ENCODE assay signal across 9 mouse cellular contexts in genomic region chr9:74862096-74862780, GRCm38 (mm10). TPM values are rescaled to one million over a fixed set of nuclear protein-coding genes. Genes with fewer than 3 reads are reported as not detected.
DNase-seq lines count a peak whose midpoint lies in the region; ATAC-seq and TF ChIP-seq lines count a peak whose summit lies in the region.
"Had no signal": no experiment of that assay in that cellular context is flagged by ENCODE, and none has a peak within 500 bp of the region (broad histone marks: within the 10 kb centered on the region; RNA-seq: fewer than 3 reads in every experiment).

No protein-coding gene starts in this region.

- no peaks in the 10 kb centered on the region for H3K9me3 ChIP-seq in hindbrain, embryonic 13.5 days
- no peaks in the 10 kb centered on the region for H3K9me3 ChIP-seq in midbrain, embryonic 15.5 days

- H3K27me3 ChIP-seq in kidney, adult 2 months (replicated peaks; ENCODE audit: control insufficient read depth, insufficient read depth, low read length): peaks cover 7% of the 10 kb centered on the region
- peaks cover 98% of the 10 kb centered on the region for H3K27me3 ChIP-seq in hindbrain, embryonic 13.5 days
- peaks cover 71% of the 10 kb centered on the region for H3K27me3 ChIP-seq in midbrain, embryonic 15.5 days (replicated peaks)
- peaks cover 30% of the 10 kb centered on the region for H3K27me3 ChIP-seq in thymus, adult 2 months (ENCODE audit: control insufficient read depth, insufficient read depth, low read length)

- WGBS in kidney, adult 2 months: 2% methylated on average over 48 of the region's 48 CpGs
- under 1% methylated on average over 45 of the region's 48 CpGs for WGBS in hindbrain, embryonic 13.5 days
- under 1% methylated on average over 48 of the region's 48 CpGs for WGBS in midbrain, embryonic 15.5 days
- 6% methylated on average over 48 of the region's 48 CpGs for WGBS in thymus, adult 2 months

- H3K4me2 ChIP-seq in hindbrain, embryonic 13.5 days: peak overlapping the region; percentile 87
- H3K4me2 ChIP-seq in midbrain, embryonic 15.5 days: peak overlapping the region; percentile 95

- no peak overlapping the region for H3K27ac ChIP-seq in kidney, adult 2 months (ENCODE audit: insufficient read depth, low read depth, low read length)
- H3K27ac ChIP-seq in hindbrain, embryonic 13.5 days: peak overlapping the region; percentile 82
- peak overlapping the region; percentile 82 for H3K27ac ChIP-seq in midbrain, embryonic 15.5 days
- no peak overlapping the region for H3K27ac ChIP-seq in thymus, adult 2 months (ENCODE audit: control insufficient read depth, insufficient read depth, low read length)

- DNase-seq in kidney, adult 2 months: no peak
- DNase-seq in kidney, adult 18-20 months: no peak
- peak; percentile 40 for DNase-seq in embryo, embryonic 11 days
- DNase-seq in thymus, adult 2 months: no peak
- DNase-seq in thymus, postnatal 4 days: no peak
- DNase-seq in cerebellum, postnatal 14 days: no peak
- DNase-seq: kidney, adult 11 months had no signal

- peak overlapping the region; percentile 81 for H3K9ac ChIP-seq in hindbrain, embryonic 13.5 days
- H3K9ac ChIP-seq in midbrain, embryonic 15.5 days: peak overlapping the region; percentile 55

- peak; percentile 33 for ATAC-seq in hindbrain, embryonic 13.5 days (ENCODE audit: low FRiP score)
- peak; percentile 35 for ATAC-seq in midbrain, embryonic 15.5 days (replicated peaks)

- TF ChIP-seq POLR2A in kidney, adult 2 months (IDR thresholded peaks at IDR 0.05; ENCODE audit: low read depth, low read length): no peak
- no peak for TF ChIP-seq POLR2A in thymus, adult 2 months (IDR thresholded peaks at IDR 0.05; ENCODE audit: control insufficient read depth, extremely low read depth, insufficient read depth, low read length, poor library complexity)

- H3K4me3 ChIP-seq in kidney, adult 2 months (ENCODE audit: insufficient read depth, low read depth, low read length): peak overlapping the region; percentile 1; the same call in 1 of the 2 replicates
- peak overlapping the region; percentile 54 for H3K4me3 ChIP-seq in hindbrain, embryonic 13.5 days
- peak overlapping the region; percentile 49 for H3K4me3 ChIP-seq in midbrain, embryonic 15.5 days
- H3K4me3 ChIP-seq in thymus, adult 2 months (ENCODE audit: control insufficient read depth, insufficient read depth, low read length): no peak overlapping the region

- H3K4me1 ChIP-seq in kidney, adult 2 months (ENCODE audit: control insufficient read depth, insufficient read depth, low read length): peaks cover 6% of the 10 kb centered on the region; the same call in 1 of the 2 replicates
- H3K4me1 ChIP-seq in hindbrain, embryonic 13.5 days (replicated peaks): peaks cover 48% of the 10 kb centered on the region
- H3K4me1 ChIP-seq in midbrain, embryonic 15.5 days: peaks cover 33% of the 10 kb centered on the region
- no peaks in the 10 kb centered on the region; the same call in 1 of the 2 replicates for H3K4me1 ChIP-seq in thymus, adult 2 months (replicated peaks; ENCODE audit: control insufficient read depth, insufficient read depth, low read length)

- TF ChIP-seq CTCF in kidney, adult 2 months (conservative IDR thresholded peaks at IDR 0.05; ENCODE audit: insufficient read depth, insufficient read length, low read depth, low read length): no peak
- TF ChIP-seq CTCF in thymus, adult 2 months (IDR thresholded peaks at IDR 0.05; ENCODE audit: borderline replicate concordance, control insufficient read depth, extremely low read depth, insufficient read depth, low read length, poor library complexity): no peak

- no peaks in the 10 kb centered on the region for H3K36me3 ChIP-seq in kidney, adult 2 months (ENCODE audit: control insufficient read depth, insufficient read depth, low read length)
- no peaks in the 10 kb centered on the region for H3K36me3 ChIP-seq in hindbrain, embryonic 13.5 days
- no peaks in the 10 kb centered on the region for H3K36me3 ChIP-seq in midbrain, embryonic 15.5 days (replicated peaks)
- no peaks in the 10 kb centered on the region for H3K36me3 ChIP-seq in thymus, adult 2 months (ENCODE audit: control insufficient read depth, insufficient read depth, low read length)

RNA-seq across cellular contexts. Expression of gene Onecut1, which starts 0.5 kb away (rescaled TPM):
- not detected in 2 replicates for polyA plus RNA-seq in kidney, adult 2 months (2012; rRNA removed)
- 5.5 and 7.8 TPM in 2 replicates for polyA plus RNA-seq in hindbrain, embryonic 13.5 days (2015; fragmentation: Nextera tagmentation; extraction: Ambion mirVana)
- 7.0 and 8.2 TPM in 2 replicates for polyA plus RNA-seq in midbrain, embryonic 15.5 days (2015; fragmentation: Nextera tagmentation; extraction: Ambion mirVana)
- 0.03 and 0.05 TPM in 2 replicates for polyA plus RNA-seq in thymus, adult 2 months (2012; rRNA removed)

Comparison
In these comparisons a context has a peak if more than half of its experiments do, and no peak if none do; other contexts are left out.
1. H3K27ac ChIP-seq: peak in hindbrain, embryonic 13.5 days (single experiment) and midbrain, embryonic 15.5 days (single experiment); none in kidney, adult 2 months (single experiment) and thymus, adult 2 months (single experiment).